Mouse (Mus musculus): ENCODE measurements around the gene Fgfrl1.

DNA sequence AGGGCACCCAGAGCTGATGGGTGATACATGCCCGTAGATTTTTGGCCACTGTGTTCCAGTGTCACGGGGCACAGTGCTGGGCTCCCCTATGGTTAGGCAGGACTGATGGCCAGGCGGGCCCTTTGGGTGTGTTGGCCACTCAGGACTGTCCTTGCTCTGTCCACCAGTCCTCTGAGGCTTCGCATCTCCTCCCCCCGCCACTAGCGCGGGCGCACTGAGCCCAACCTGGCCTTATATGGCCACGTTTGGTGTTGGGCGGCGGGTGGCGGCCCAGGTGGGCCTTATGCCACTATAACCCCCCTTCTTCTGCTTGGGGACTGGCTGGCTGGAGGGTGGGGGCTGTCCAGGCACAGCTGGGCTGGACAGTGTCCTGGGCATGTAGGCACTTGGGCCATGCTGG is 3.7 kb downstream of the Fgfrl1 start:
- TF ChIP-seq CTCF (IDR thresholded peaks at IDR 0.05; ENCODE audit: low read depth) (no peak), EP300 (optimal IDR thresholded peaks at IDR 0.05) (no peak)
